Mouse (Mus musculus) forebrain, embryonic 10.5 days (tissue): ENCODE measurements around the gene Xntrpc. TPM values are rescaled to one million over a fixed set of nuclear protein-coding genes. Genes with fewer than 3 reads are reported as not detected.

ENCODE experiments used
- DNase-seq: peaks from one replicate; pipeline ENCODE4 v3.0.0-alpha.2; 2017; ENCODE audit warnings: low spot score; ENCODE audit errors: extremely low spot score
- H3K27ac ChIP-seq: fragments of 300-500 bp; sonication (generic); 2 replicates; pipeline ENCODE4 v1.5.1; 2016; ENCODE audit warnings: mild to moderate bottlenecking
- H3K27me3 ChIP-seq: fragments of 300-500 bp; sonication (generic); 2 replicates; pipeline ENCODE4 v1.6.1; 2016; ENCODE audit warnings: mild to moderate bottlenecking; ENCODE audit not compliant: poor library complexity, severe bottlenecking
- H3K36me3 ChIP-seq: fragments of 300-500 bp; sonication (generic); replicated peaks from 2 replicates; pipeline ENCODE4 v1.6.1; 2016; ENCODE audit warnings: mild to moderate bottlenecking, moderate library complexity
- H3K4me1 ChIP-seq: fragments of 300-500 bp; sonication (generic); 2 replicates; pipeline ENCODE4 v1.6.1; 2016
- H3K4me3 ChIP-seq: fragments of 300-500 bp; sonication (generic); 2 replicates; pipeline ENCODE4 v1.5.1; 2016; ENCODE audit warnings: mild to moderate bottlenecking, moderate library complexity
- H3K9me3 ChIP-seq: fragments of 300-500 bp; sonication (generic); 2 replicates; pipeline ENCODE4 v1.6.1; 2016; ENCODE audit warnings: mild to moderate bottlenecking, moderate library complexity
- WGBS: fragments of 180-500 bp; shearing (Covaris S2); methylation state at CpG from one replicate; pipeline ENCODE4 v1.1.7; 2016; 5-methylcytosine and 5-hydroxymethylcytosine counted together
- polyA plus RNA-seq: library from polyadenylated mRNA; unstranded; fragments of >200 nt; fragmentation: Nextera tagmentation; extraction: Ambion mirVana; gene quantifications from 2 replicates; pipeline ENCODE4 v1.2.1, GENCODE M21; 2016

Gene Xntrpc
- polyA plus RNA-seq, 1 experiment from 2014 or later = 1.9 TPM

- H3K27ac ChIP-seq = no peak overlapping the region
- no peaks in the 10 kb centered on the region; the same call in 1 of the 2 replicates for H3K9me3 ChIP-seq
- 92% methylated on average over 4 of the region's 4 CpGs for WGBS
- H3K36me3 ChIP-seq = peaks cover 85% of the 10 kb centered on the region
- H3K4me1 ChIP-seq = no peaks in the 10 kb centered on the region
- H3K27me3 ChIP-seq = no peaks in the 10 kb centered on the region
- no peak for DNase-seq
- no peak overlapping the region for H3K4me3 ChIP-seq
These were observed 21.8 kb downstream of the Xntrpc start for GRCm38 (mm10) chr7:102087336-102087735.

GRCm38 (mm10) chr7:102099760-102100661 is 34.5 kb downstream of the Xntrpc start:
- peaks cover 17% of the 10 kb centered on the region for H3K27me3 ChIP-seq
- peak; percentile 66 for DNase-seq
- H3K27ac ChIP-seq = peak overlapping the region; percentile 79
- 4% methylated on average over 30 of the region's 30 CpGs for WGBS
- H3K36me3 ChIP-seq = peaks cover 8% of the 10 kb centered on the region
- H3K4me3 ChIP-seq = peak overlapping the region; percentile 50
- no peaks in the 10 kb centered on the region for H3K9me3 ChIP-seq
- H3K4me1 ChIP-seq = peaks cover 44% of the 10 kb centered on the region

- H3K4me3 ChIP-seq = peak overlapping the region; percentile 50; the same call in 1 of the 2 replicates
- H3K9me3 ChIP-seq = no peaks in the 10 kb centered on the region
- peaks cover 44% of the 10 kb centered on the region for H3K4me1 ChIP-seq
- peaks cover 2% of the 10 kb centered on the region for H3K36me3 ChIP-seq
- peaks cover 20% of the 10 kb centered on the region for H3K27me3 ChIP-seq
- H3K27ac ChIP-seq = peak overlapping the region; percentile 79
- 63% methylated on average over 5 of the region's 5 CpGs for WGBS
- DNase-seq = no peak
These were observed 35.4 kb downstream of the Xntrpc start for GRCm38 (mm10) chr7:102100868-102101267.

- 41% methylated on average over 5 of the region's 5 CpGs for WGBS
- peak within 1 kb of the TSS; percentile 79 for H3K27ac ChIP-seq
These were observed 36.0 kb downstream of the Xntrpc start, which contains the start of gene Art1 for GRCm38 (mm10) chr7:102101487-102101886. TSS of gene Art1 (plus strand) at chr7:102101743.

GRCm38 (mm10) chr7:102102241-102102640 is 36.7 kb downstream of the Xntrpc start:
- Histone ChIP-seq H3K4me3 (no peak overlapping the region), H3K27ac (no peak overlapping the region), H3K36me3 (no peaks in the 10 kb centered on the region), H3K27me3 (peaks cover 34% of the 10 kb centered on the region), H3K9me3 (no peaks in the 10 kb centered on the region), H3K4me1 (peaks cover 54% of the 10 kb centered on the region)
- no peak for DNase-seq
- 51% methylated on average over 8 of the region's 8 CpGs for WGBS

More at GRCm38 (mm10) chr7:102101487-102101886, 36.0 kb downstream of the Xntrpc start, which contains the start of gene Art1:
- H3K36me3 ChIP-seq = no peaks in the 10 kb centered on the region; the same call in 1 of the 2 replicates
- peak within 1 kb of the TSS; percentile 50; the same call in 1 of the 2 replicates for H3K4me3 ChIP-seq
- no peak for DNase-seq
- H3K4me1 ChIP-seq = peaks cover 47% of the 10 kb centered on the region
- no peaks in the 10 kb centered on the region for H3K9me3 ChIP-seq
- peaks cover 26% of the 10 kb centered on the region for H3K27me3 ChIP-seq

GRCm38 (mm10) chr7:102102696-102103095 is 37.2 kb downstream of the Xntrpc start:
- Histone ChIP-seq H3K27ac (peak overlapping the region; percentile 60; the same call in 1 of the 2 replicates), H3K4me3 (no peak overlapping the region), H3K36me3 (no peaks in the 10 kb centered on the region), H3K9me3 (no peaks in the 10 kb centered on the region), H3K4me1 (peaks cover 56% of the 10 kb centered on the region), H3K27me3 (peaks cover 38% of the 10 kb centered on the region)
- WGBS = 51% methylated on average over 6 of the region's 6 CpGs
- no peak for DNase-seq

- Histone ChIP-seq H3K27ac (no peak overlapping the region), H3K4me3 (no peak overlapping the region), H3K36me3 (no peaks in the 10 kb centered on the region), H3K9me3 (no peaks in the 10 kb centered on the region), H3K4me1 (peaks cover 56% of the 10 kb centered on the region), H3K27me3 (peaks cover 37% of the 10 kb centered on the region)
- DNase-seq = no peak
- WGBS = 95% methylated on average over 2 of the region's 2 CpGs
These were observed 38.0 kb downstream of the Xntrpc start for GRCm38 (mm10) chr7:102103555-102103954.

GRCm38 (mm10) chr7:102104126-102104525 is 38.6 kb downstream of the Xntrpc start:
- DNase-seq = no peak
- 86% methylated on average over 5 of the region's 5 CpGs for WGBS
- peaks cover 32% of the 10 kb centered on the region for H3K27me3 ChIP-seq

GRCm38 (mm10) chr7:102106700-102107141 is 41.2 kb downstream of the Xntrpc start:
- Histone ChIP-seq H3K27ac (peak overlapping the region; percentile 77), H3K9me3 (no peaks in the 10 kb centered on the region), H3K36me3 (no peaks in the 10 kb centered on the region), H3K4me3 (peak overlapping the region; percentile 46), H3K4me1 (peaks cover 27% of the 10 kb centered on the region), H3K27me3 (peaks cover 27% of the 10 kb centered on the region)
- DNase-seq = no peak
- WGBS = 22% methylated on average over 23 of the region's 23 CpGs

More at GRCm38 (mm10) chr7:102104126-102104525, 38.6 kb downstream of the Xntrpc start:
- Histone ChIP-seq H3K4me3 (no peak overlapping the region), H3K9me3 (no peaks in the 10 kb centered on the region), H3K36me3 (no peaks in the 10 kb centered on the region), H3K4me1 (peaks cover 53% of the 10 kb centered on the region), H3K27ac (no peak overlapping the region)

GRCm38 (mm10) chr7:102108206-102108605 is 42.7 kb downstream of the Xntrpc start:
- Histone ChIP-seq H3K27me3 (peaks cover 27% of the 10 kb centered on the region), H3K27ac (no peak overlapping the region), H3K36me3 (no peaks in the 10 kb centered on the region), H3K4me1 (peaks cover 13% of the 10 kb centered on the region), H3K9me3 (no peaks in the 10 kb centered on the region), H3K4me3 (no peak overlapping the region)
- 95% methylated on average over 1 of the region's 1 CpGs for WGBS
- DNase-seq = no peak

GRCm38 (mm10) chr7:102109171-102109570 is 43.7 kb downstream of the Xntrpc start, which contains the start of gene Art5:
TSS of gene Art5 (minus strand) at chr7:102109489.
- no peak for DNase-seq
- peaks cover 13% of the 10 kb centered on the region for H3K4me1 ChIP-seq
- 83% methylated on average over 7 of the region's 7 CpGs for WGBS

GRCm38 (mm10) chr7:102109746-102110145 is 44.2 kb downstream of the Xntrpc start:
- no peak for DNase-seq
- peaks cover 13% of the 10 kb centered on the region for H3K4me1 ChIP-seq
- H3K27ac ChIP-seq = no peak overlapping the region
- no peaks in the 10 kb centered on the region for H3K36me3 ChIP-seq
- peaks cover 27% of the 10 kb centered on the region for H3K27me3 ChIP-seq
- no peak overlapping the region for H3K4me3 ChIP-seq
- H3K9me3 ChIP-seq = no peaks in the 10 kb centered on the region
- 88% methylated on average over 4 of the region's 4 CpGs for WGBS

More at GRCm38 (mm10) chr7:102109171-102109570, 43.7 kb downstream of the Xntrpc start, which contains the start of gene Art5:
- Histone ChIP-seq H3K9me3 (no peaks in the 10 kb centered on the region), H3K27me3 (peaks cover 27% of the 10 kb centered on the region), H3K4me3 (no peak within 1 kb of the TSS), H3K27ac (no peak within 1 kb of the TSS), H3K36me3 (no peaks in the 10 kb centered on the region)
